Mouse (Mus musculus) hindbrain, embryonic 10.5 days (tissue): ENCODE results near the gene Ccdc50. TPM values are rescaled to one million over a fixed set of nuclear protein-coding genes. Genes with fewer than 3 reads are reported as not detected.
A peak's percentile ranks its signal among the peaks of the same experiment; 100 is the strongest.

Source experiments
- DNase-seq: peaks from one replicate; pipeline ENCODE4 v3.0.0-alpha.2; 2017; ENCODE audit warnings: low spot score
- H3K27ac ChIP-seq: fragments of 300-500 bp; sonication (generic); 2 replicates; pipeline ENCODE4 v1.5.1; 2016; ENCODE audit warnings: mild to moderate bottlenecking, moderate library complexity
- H3K27me3 ChIP-seq: fragments of 300-500 bp; sonication (generic); 2 replicates; pipeline ENCODE4 v1.6.1; 2016; ENCODE audit warnings: mild to moderate bottlenecking; ENCODE audit not compliant: poor library complexity, insufficient read depth, severe bottlenecking
- H3K36me3 ChIP-seq: fragments of 300-500 bp; sonication (generic); 2 replicates; pipeline ENCODE4 v1.6.1; 2016; ENCODE audit warnings: mild to moderate bottlenecking, moderate library complexity
- H3K4me1 ChIP-seq: fragments of 300-500 bp; sonication (generic); replicated peaks from 2 replicates; pipeline ENCODE4 v1.6.1; 2016; ENCODE audit warnings: mild to moderate bottlenecking
- H3K4me3 ChIP-seq: fragments of 300-500 bp; sonication (generic); 2 replicates; pipeline ENCODE4 v1.5.1; 2016; ENCODE audit warnings: mild to moderate bottlenecking, moderate library complexity
- H3K9me3 ChIP-seq: fragments of 300-500 bp; sonication (generic); 2 replicates; pipeline ENCODE4 v1.6.1; 2016; ENCODE audit warnings: mild to moderate bottlenecking, moderate library complexity
- WGBS: fragments of 180-500 bp; shearing (Covaris S2); methylation state at CpG from one replicate; pipeline ENCODE4 v1.1.7; 2016; 5-methylcytosine and 5-hydroxymethylcytosine counted together
- polyA plus RNA-seq: library from polyadenylated mRNA; unstranded; fragments of >200 nt; fragmentation: Nextera tagmentation; extraction: Ambion mirVana; gene quantifications from 2 replicates; pipeline ENCODE4 v1.2.1, GENCODE M21; 2016

Ccdc50 gene
- polyA plus RNA-seq, 1 experiment from 2014 or later, result 50.4 TPM

- Histone ChIP-seq H3K27ac (no peak overlapping the region), H3K9me3 (no peaks in the 10 kb centered on the region), H3K36me3 (no peaks in the 10 kb centered on the region), H3K4me3 (no peak overlapping the region), H3K27me3 (no peaks in the 10 kb centered on the region), H3K4me1 (peaks cover 13% of the 10 kb centered on the region)
- 76% methylated on average over 4 of the region's 4 CpGs for WGBS
- DNase-seq, result no peak
Observed at GRCm38 (mm10) chr16:27384893-27385603, 3.6 kb upstream of the Ccdc50 start.

DNA sequence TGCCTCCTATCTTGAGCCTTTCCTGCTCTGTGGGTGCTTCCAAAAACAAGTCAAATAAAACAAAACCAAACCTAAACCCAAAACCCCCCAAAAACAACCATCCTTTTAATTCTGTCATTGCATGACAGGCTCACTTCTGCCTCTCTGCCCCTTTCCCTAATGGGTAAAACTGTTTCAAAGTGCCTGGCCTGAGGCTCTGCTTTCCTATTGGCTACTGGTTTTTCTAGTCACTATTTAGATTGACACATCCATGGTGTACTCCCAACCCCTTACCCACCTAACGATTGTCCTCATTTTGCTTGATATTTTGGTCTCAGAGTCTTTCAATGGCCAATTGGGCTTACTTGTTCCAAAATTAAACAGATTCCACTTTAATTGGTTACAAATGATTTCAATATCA, 3.0 kb upstream of the Ccdc50 start:
- no peak for DNase-seq
- H3K27me3 ChIP-seq, result no peaks in the 10 kb centered on the region
- H3K36me3 ChIP-seq, result no peaks in the 10 kb centered on the region
- no peak overlapping the region for H3K4me3 ChIP-seq
- H3K9me3 ChIP-seq, result no peaks in the 10 kb centered on the region
- no peak overlapping the region for H3K27ac ChIP-seq
- WGBS, result 80% methylated on average over 1 of the region's 1 CpGs
- peaks cover 19% of the 10 kb centered on the region for H3K4me1 ChIP-seq

DNA sequence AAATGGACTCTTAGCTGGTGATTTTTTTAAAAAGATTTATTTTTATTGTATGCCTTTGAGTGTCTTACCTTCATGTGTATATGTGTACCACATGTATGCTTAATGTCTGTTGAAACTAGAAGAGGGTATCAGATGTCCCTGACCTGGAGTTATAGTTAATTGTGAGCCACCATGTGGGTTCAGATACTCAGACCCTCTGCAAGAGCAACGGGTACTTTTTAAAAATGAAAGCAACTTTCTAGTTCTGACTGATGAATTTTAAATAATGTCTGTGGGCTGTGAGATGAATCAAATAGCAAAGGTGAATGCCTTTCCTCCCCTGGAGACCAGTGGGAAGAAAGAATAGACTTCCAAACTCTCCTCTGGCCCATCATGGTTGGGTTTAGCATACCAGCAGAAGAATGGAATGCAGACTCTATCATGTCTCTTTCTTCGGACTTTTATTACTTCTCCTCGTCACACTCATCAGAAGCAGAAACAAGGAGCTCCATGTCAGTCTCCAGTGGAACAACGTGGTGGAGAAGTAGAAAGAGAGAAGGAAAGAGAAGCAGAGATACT, 1.7 kb upstream of the Ccdc50 start:
- 79% methylated on average over 4 of the region's 4 CpGs for WGBS
- H3K4me3 ChIP-seq, result no peak overlapping the region
- DNase-seq, result no peak
- no peaks in the 10 kb centered on the region for H3K36me3 ChIP-seq
- no peaks in the 10 kb centered on the region for H3K27me3 ChIP-seq
- no peak overlapping the region for H3K27ac ChIP-seq
- H3K4me1 ChIP-seq, result peaks cover 26% of the 10 kb centered on the region
- H3K9me3 ChIP-seq, result no peaks in the 10 kb centered on the region

- 57% methylated on average over 12 of the region's 12 CpGs for WGBS
- Histone ChIP-seq H3K27ac (peak overlapping the region; percentile 98), H3K4me3 (peak overlapping the region; percentile 88), H3K9me3 (no peaks in the 10 kb centered on the region), H3K36me3 (no peaks in the 10 kb centered on the region), H3K27me3 (no peaks in the 10 kb centered on the region), H3K4me1 (peaks cover 26% of the 10 kb centered on the region)
- DNase-seq, result no peak
Observed at GRCm38 (mm10) chr16:27387634-27388611, 746 bp upstream of the Ccdc50 start.

- 32% methylated on average over 7 of the region's 7 CpGs for WGBS
- H3K27ac ChIP-seq, result peak overlapping the region; percentile 98
- H3K27me3 ChIP-seq, result no peaks in the 10 kb centered on the region
- no peaks in the 10 kb centered on the region for H3K9me3 ChIP-seq
- peaks cover 26% of the 10 kb centered on the region for H3K4me1 ChIP-seq
- peak overlapping the region; percentile 88 for H3K4me3 ChIP-seq
- DNase-seq, result peak; percentile 25
- no peaks in the 10 kb centered on the region for H3K36me3 ChIP-seq
Observed at GRCm38 (mm10) chr16:27389534-27390282, 1.0 kb downstream of the Ccdc50 start.

GRCm38 (mm10) chr16:27390306-27390705, 1.6 kb downstream of the Ccdc50 start:
- 90% methylated on average over 4 of the region's 4 CpGs for WGBS
- peak overlapping the region; percentile 98 for H3K27ac ChIP-seq
- no peak for DNase-seq

GRCm38 (mm10) chr16:27391845-27392244, 3.2 kb downstream of the Ccdc50 start:
- 90% methylated on average over 2 of the region's 2 CpGs for WGBS
- H3K4me3 ChIP-seq, result no peak overlapping the region

More at GRCm38 (mm10) chr16:27390306-27390705, 1.6 kb downstream of the Ccdc50 start:
- peak overlapping the region; percentile 88 for H3K4me3 ChIP-seq
- 0 out of 2 replicates have a peak, but pooled peaks cover 3% of the 10 kb centered on the region for H3K36me3 ChIP-seq
- H3K27me3 ChIP-seq, result no peaks in the 10 kb centered on the region
- peaks cover 26% of the 10 kb centered on the region for H3K4me1 ChIP-seq
- no peaks in the 10 kb centered on the region for H3K9me3 ChIP-seq

DNA sequence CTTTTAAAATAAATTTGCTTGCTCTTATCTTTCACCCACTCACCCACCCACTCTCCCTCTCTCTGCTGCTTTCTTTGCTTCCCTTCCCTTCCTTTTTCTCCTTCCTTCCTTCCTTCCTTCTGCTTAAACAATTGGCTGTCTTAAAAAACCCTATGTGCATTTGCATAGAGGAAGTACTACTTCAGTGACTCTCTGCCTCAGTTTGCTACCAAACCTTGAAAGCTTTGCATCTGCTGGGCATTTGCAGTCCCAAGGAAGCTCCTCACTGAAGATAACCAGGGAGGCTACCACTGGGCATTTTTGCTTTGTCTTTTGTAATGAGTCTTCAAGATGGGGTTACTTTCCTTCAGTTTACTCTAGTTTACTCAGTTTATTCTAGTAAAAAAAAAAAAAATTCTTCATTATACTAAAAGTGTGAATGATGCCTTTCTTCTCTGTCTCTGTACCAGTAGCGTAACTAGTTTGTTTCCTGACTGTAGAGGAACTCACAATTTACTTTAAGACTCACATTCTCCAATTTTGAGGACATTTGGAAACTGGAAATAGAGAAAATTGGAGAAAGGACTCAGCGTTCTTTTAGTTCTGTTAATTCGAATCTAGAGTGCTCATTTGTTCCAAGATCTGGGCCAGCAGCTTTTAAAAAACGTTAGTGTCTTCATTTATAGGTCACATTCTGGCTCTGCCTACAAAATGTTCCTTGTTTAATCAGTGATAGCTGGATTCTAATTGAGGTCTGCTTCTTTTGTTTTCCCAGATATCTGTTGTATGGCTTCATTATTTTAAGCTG, 6.8 kb downstream of the Ccdc50 start:
- no peak overlapping the region for H3K4me3 ChIP-seq
- no peaks in the 10 kb centered on the region for H3K27me3 ChIP-seq
- peaks cover 20% of the 10 kb centered on the region for H3K36me3 ChIP-seq
- peaks cover 9% of the 10 kb centered on the region for H3K4me1 ChIP-seq
- H3K9me3 ChIP-seq, result no peaks in the 10 kb centered on the region
- no peak overlapping the region for H3K27ac ChIP-seq
- WGBS, result 93% methylated on average over 4 of the region's 4 CpGs
- DNase-seq, result no peak

More at GRCm38 (mm10) chr16:27391845-27392244, 3.2 kb downstream of the Ccdc50 start:
- no peaks in the 10 kb centered on the region for H3K27me3 ChIP-seq
- H3K27ac ChIP-seq, result no peak overlapping the region
- peaks cover 26% of the 10 kb centered on the region for H3K4me1 ChIP-seq
- no peaks in the 10 kb centered on the region for H3K9me3 ChIP-seq
- H3K36me3 ChIP-seq, result peaks cover 16% of the 10 kb centered on the region
- no peak for DNase-seq

GRCm38 (mm10) chr16:27396951-27397350, 8.3 kb downstream of the Ccdc50 start:
- H3K27me3 ChIP-seq, result no peaks in the 10 kb centered on the region
- 98% methylated on average over 1 of the region's 1 CpGs for WGBS
- H3K27ac ChIP-seq, result no peak overlapping the region
- H3K9me3 ChIP-seq, result no peaks in the 10 kb centered on the region
- no peak for DNase-seq
- no peak overlapping the region for H3K4me3 ChIP-seq
- peaks cover 20% of the 10 kb centered on the region for H3K36me3 ChIP-seq
- no peaks in the 10 kb centered on the region for H3K4me1 ChIP-seq

GRCm38 (mm10) chr16:27399026-27399718, 10.5 kb downstream of the Ccdc50 start:
- Histone ChIP-seq H3K9me3 (no peaks in the 10 kb centered on the region), H3K27me3 (no peaks in the 10 kb centered on the region), H3K27ac (no peak overlapping the region), H3K4me1 (no peaks in the 10 kb centered on the region), H3K4me3 (no peak overlapping the region), H3K36me3 (peaks cover 20% of the 10 kb centered on the region)
- no peak for DNase-seq
- WGBS, result 95% methylated on average over 3 of the region's 3 CpGs

DNA sequence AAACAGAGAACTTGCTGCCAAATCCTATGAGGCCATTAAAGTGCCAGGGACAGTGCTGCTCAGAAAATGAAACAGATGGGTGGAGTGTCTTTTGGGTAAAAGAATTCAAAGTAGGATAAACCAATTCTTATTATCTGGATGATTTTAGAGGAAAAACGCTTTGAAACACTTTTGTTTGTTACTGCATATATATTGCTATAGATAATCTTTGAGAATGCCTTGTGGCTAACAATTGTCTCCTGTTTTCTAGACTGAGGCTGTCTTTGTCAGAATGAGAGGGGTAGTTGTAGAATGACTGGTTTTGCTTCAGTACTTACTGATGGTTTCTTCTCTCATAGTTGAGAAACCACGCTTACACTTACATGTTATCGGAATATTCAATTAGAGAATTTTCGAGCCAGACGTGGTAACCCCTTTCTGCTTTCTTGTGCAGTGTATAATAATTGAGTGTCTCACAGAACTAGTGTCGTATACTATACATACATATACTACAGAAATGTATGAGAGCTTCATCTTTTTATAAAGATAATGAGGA, 11.1 kb downstream of the Ccdc50 start:
- H3K36me3 ChIP-seq, result peaks cover 20% of the 10 kb centered on the region
- no peaks in the 10 kb centered on the region for H3K9me3 ChIP-seq
- no peak overlapping the region for H3K27ac ChIP-seq
- DNase-seq, result no peak
- no peaks in the 10 kb centered on the region for H3K27me3 ChIP-seq
- WGBS, result 93% methylated on average over 6 of the region's 6 CpGs
- H3K4me1 ChIP-seq, result no peaks in the 10 kb centered on the region
- H3K4me3 ChIP-seq, result no peak overlapping the region
